Mouse (Mus musculus): ENCODE results near the gene Surf2.
A peak's percentile ranks its signal among the peaks of the same experiment; 100 is the strongest.

Surf2 gene

DNA sequence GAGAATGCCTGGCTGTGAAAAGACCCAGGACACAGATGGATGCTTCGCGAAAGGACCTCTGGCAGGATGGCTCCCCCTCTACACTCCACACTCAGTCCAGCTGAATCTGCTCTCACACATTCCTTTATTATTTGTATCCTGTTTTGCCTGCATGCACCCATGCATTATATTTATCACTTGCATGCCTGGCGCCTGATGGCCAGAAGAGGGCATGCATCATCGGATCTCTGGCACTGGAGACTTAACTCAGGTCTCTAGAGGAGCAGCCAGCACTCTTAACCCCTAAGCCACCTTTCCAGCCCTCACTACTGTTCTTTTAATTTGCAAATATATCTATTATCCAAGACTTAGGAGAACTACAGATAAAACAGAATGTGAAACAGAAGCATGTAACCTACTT lies 44.6 kb downstream of the Surf2 start:
- peak; percentile 4 for DNase-seq (ENCODE audit: low spot score)

- DNase-seq (ENCODE audit: low spot score) = peak; percentile 95
Measured at GRCm38 (mm10) chr2:26963923-26964723, 48.0 kb downstream of the Surf2 start, which contains the start of gene Rexo4. Gene Rexo4, minus strand, starts transcription at chr2:26964386.

DNA sequence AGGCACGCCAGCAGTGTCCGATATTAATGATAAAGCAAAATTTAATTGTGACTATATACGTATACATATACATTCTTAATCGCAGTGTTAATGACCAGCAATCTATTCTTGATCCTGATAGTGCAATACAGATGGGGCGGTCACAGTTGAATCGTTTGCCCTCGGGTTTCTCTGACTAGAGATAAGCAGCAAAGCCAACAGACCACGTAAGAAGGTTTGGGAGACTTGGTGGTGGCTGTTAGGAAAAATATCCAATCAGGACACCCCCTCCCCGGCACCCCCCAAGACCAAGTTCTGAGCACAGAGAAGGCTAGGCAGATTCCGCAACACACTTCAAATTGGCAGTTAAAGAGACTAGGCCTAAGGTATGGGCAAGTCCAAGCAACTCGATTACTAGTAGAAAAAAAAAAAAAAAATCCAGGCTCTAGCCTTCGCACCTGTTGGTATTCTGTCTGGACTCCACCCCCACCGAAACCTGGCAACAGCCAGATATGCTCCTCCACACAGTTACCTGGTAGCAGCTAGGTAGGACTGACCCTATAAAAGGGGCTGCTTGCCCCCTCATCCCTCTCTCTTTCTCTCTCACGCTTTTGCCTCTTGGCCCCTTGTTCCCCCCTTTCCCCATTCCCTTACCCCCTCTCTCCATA lies 48.7 kb downstream of the Surf2 start:
- no peak for DNase-seq (ENCODE audit: low spot score)

DNA sequence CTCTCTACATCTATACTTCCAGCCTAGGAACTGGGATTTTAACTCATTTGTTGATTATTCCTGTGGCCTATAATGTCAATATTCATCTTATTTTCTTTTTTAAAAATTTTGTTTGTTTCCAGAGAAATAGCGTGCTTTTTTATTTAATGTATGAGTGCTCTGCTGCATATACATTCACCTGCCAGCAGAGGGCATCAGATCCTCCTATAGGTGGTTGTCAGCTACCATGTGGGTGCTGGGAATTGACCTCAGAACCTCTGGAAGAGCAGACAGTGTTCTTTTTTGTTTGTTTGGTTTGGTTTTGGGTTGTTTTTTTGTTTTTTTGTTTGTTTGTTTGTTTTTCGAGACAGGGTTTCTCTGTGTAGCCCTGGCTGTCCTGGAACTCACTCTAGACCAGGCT lies 51.1 kb downstream of the Surf2 start:
- DNase-seq (ENCODE audit: low spot score) = no peak
